Mouse (Mus musculus) embryonic facial prominence, embryonic 12.5 days (tissue): ENCODE measurements at regions not wholly inside any gene's neighbourhood (a gene's known extent, or its start where the extent isn't known, plus 50 kb on each side); places are given as distances from the start of the nearest gene placed in this dataset.

Source experiments
- ATAC-seq: fragments of 200-750 bp; cut with Nextera tagmentation; 2 replicates; pipeline ENCODE4 v1.8.0; 2017; ENCODE audit not compliant: insufficient number of reproducible peaks, insufficient read depth, low FRiP score, low TSS enrichment
- H3K27ac ChIP-seq: fragments of 300-500 bp; sonication (generic); 2 replicates; pipeline ENCODE4 v1.5.1; 2016; ENCODE audit warnings: mild to moderate bottlenecking
- H3K27me3 ChIP-seq: fragments of 300-500 bp; sonication (generic); 2 replicates; pipeline ENCODE4 v1.6.1; 2016; ENCODE audit warnings: mild to moderate bottlenecking, moderate library complexity
- H3K36me3 ChIP-seq: fragments of 300-500 bp; sonication (generic); 2 replicates; pipeline ENCODE4 v1.6.1; 2016; ENCODE audit warnings: mild to moderate bottlenecking
- H3K4me1 ChIP-seq: fragments of 300-500 bp; sonication (generic); 2 replicates; pipeline ENCODE4 v1.6.1; 2016
- H3K4me2 ChIP-seq: fragments of 300-500 bp; sonication (generic); replicated peaks from 2 replicates; pipeline ENCODE4 v1.6.1; 2016; ENCODE audit warnings: mild to moderate bottlenecking, moderate library complexity
- H3K4me3 ChIP-seq: fragments of 300-500 bp; sonication (generic); 2 replicates; pipeline ENCODE4 v1.5.1; 2016; ENCODE audit warnings: mild to moderate bottlenecking
- H3K9ac ChIP-seq: fragments of 300-500 bp; sonication (generic); 2 replicates; pipeline ENCODE4 v1.6.1; 2016; ENCODE audit warnings: mild to moderate bottlenecking, moderate library complexity
- H3K9me3 ChIP-seq: fragments of 300-500 bp; sonication (generic); 2 replicates; pipeline ENCODE4 v1.6.1; 2016; ENCODE audit warnings: mild to moderate bottlenecking, moderate library complexity
- WGBS: fragments of 180-500 bp; shearing (Covaris S2); methylation state at CpG from one replicate; pipeline ENCODE4 v1.1.7; 2016; 5-methylcytosine and 5-hydroxymethylcytosine counted together

DNA sequence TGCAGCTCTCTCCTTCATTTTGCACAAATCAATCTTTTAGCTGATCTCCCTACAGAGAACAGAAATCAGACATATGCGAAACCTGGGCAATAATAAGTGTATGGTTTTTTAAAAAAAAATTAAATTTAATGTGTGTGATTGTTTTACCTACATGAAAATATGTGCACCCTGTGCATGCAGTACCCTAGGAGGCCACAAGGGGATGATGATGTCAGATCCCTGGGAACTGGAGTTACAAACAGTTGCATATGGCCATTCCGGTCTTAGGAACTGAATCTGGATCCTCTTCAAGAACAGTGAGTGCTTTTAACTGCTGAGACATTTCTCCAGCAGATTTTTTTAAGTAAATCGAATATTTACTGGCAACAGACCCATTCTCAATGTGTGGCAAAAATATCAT is 257.0 kb upstream of the Sox9 start:
- Histone ChIP-seq H3K9me3 (no peaks in the 10 kb centered on the region), H3K36me3 (no peaks in the 10 kb centered on the region), H3K4me2 (no peak overlapping the region), H3K9ac (no peak overlapping the region), H3K27me3 (no peaks in the 10 kb centered on the region), H3K27ac (no peak overlapping the region), H3K4me1 (peaks cover 1% of the 10 kb centered on the region), H3K4me3 (no peak overlapping the region)
- WGBS, result 89% methylated on average over 3 of the region's 3 CpGs
- ATAC-seq, result no peak

DNA sequence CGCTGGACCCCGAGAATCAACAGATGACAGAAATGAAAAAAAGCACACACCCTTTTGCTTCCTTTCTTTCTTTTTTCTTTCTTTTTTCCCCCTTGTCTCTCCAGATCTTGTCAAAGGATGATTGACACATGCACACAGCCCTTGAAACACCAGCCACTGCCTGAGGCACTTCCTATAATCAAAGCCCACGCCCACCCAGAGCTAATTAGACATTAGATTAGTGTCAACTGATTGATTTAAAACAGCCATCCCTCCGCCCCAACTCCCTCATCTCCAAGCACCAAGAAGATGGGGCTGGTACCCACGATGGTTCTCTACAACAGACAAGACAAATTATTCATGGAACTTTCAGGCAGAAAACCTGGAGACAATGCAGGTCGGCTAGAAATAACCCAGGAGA is 239.5 kb upstream of the Sox9 start:
- H3K4me2 ChIP-seq, result no peak overlapping the region
- no peak overlapping the region for H3K9ac ChIP-seq
- H3K36me3 ChIP-seq, result no peaks in the 10 kb centered on the region
- H3K27ac ChIP-seq, result no peak overlapping the region
- H3K27me3 ChIP-seq, result no peaks in the 10 kb centered on the region
- WGBS, result 10% methylated on average over 6 of the region's 6 CpGs
- no peak for ATAC-seq
- no peak overlapping the region for H3K4me3 ChIP-seq
- no peaks in the 10 kb centered on the region for H3K9me3 ChIP-seq
- peaks cover 17% of the 10 kb centered on the region for H3K4me1 ChIP-seq

DNA sequence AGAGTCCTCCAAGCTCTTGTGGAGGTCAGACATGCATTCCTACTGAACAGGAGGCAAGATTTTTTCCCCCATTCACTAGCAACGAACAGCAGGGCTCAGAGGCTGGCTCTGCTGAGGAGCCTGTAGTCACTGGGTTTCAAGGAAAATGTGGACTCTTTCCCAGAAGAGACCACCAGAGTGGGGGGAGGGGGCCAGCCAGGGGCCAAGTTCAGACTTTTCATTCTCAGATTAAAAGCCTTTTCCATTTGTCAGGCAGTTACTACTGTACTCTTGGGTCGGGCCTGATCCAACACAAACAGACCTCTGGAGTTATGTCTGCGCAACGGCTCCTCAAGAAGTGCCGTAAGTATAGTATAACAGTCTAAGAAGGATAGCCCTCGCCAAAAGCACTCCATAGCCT is 238.6 kb upstream of the Sox9 start:
- H3K27me3 ChIP-seq, result no peaks in the 10 kb centered on the region
- 50% methylated on average over 6 of the region's 6 CpGs for WGBS
- peaks cover 17% of the 10 kb centered on the region for H3K4me1 ChIP-seq
- H3K9ac ChIP-seq, result no peak overlapping the region
- no peak overlapping the region for H3K4me3 ChIP-seq
- 0 out of 2 replicates have a peak overlapping the region, but pooled peaks have one; percentile 17 for H3K27ac ChIP-seq
- no peak overlapping the region for H3K4me2 ChIP-seq
- H3K36me3 ChIP-seq, result no peaks in the 10 kb centered on the region
- H3K9me3 ChIP-seq, result no peaks in the 10 kb centered on the region
- ATAC-seq, result 0 out of 2 replicates have a peak, but pooled peaks have one; percentile 10

DNA sequence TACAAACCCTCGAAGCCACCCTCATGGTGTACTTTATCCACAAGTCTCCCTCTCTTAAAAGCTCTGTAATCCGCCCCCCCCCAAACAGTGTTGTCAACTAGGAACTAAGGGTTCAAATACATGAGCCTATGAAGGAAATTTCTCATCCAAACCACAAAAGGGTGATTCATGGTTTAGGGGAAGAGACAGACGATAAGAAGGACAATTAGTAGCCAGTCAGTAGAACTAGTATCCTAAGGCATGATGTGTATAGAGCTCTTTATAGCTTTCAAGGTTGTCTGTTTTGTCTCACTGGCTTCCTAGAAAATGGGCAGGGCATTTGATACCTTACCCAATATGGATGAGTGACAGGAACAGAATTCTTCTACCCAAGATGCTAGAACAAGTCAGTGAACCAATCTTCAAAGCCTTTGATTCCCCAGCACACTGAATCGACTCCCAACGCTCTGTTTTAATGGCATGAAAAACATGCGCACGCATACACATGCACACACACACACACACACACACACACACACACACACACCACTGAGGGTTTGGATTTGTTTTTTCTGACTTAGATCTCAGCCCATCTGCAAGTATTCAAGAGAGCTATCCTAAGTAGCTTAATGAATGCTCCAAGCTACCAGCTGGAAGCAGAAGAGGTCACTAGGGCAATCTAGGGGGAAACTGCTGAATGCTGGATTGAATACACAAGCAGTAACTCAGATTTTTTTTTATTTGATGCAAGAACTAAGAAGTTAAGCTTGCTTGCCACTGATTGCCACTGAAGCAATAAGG is 236.6 kb upstream of the Sox9 start:
- H3K27ac ChIP-seq, result no peak overlapping the region

DNA sequence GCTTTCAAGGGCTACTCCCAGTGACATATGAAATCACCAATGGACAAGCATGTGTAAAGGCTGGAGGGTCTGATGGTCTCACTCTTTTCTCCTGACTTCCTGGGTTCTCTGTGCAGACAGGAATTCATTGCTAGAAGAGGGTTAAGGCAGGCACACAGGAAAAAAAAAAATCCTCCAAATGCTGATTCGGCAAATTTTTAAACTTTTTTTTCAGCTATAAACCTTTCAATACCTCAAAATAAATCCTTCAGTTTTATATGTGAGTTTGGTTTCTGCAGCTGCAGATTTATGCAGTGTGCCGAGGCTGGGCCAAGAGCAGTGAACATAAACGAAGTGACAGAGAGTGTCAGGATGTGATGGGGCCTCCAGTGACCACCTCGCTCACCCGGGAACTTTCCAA is 235.9 kb upstream of the Sox9 start:
- H3K4me3 ChIP-seq, result no peak overlapping the region
- H3K36me3 ChIP-seq, result no peaks in the 10 kb centered on the region
- no peak overlapping the region for H3K27ac ChIP-seq
- no peaks in the 10 kb centered on the region for H3K27me3 ChIP-seq
- H3K4me2 ChIP-seq, result no peak overlapping the region
- H3K9ac ChIP-seq, result no peak overlapping the region
- 59% methylated on average over 5 of the region's 5 CpGs for WGBS
- no peaks in the 10 kb centered on the region for H3K9me3 ChIP-seq
- H3K4me1 ChIP-seq, result peaks cover 17% of the 10 kb centered on the region
- no peak for ATAC-seq

More for the DNA sequence above, 236.6 kb upstream of the Sox9 start:
- no peak for ATAC-seq
- H3K9ac ChIP-seq, result no peak overlapping the region
- no peaks in the 10 kb centered on the region for H3K27me3 ChIP-seq
- H3K36me3 ChIP-seq, result no peaks in the 10 kb centered on the region
- peaks cover 17% of the 10 kb centered on the region for H3K4me1 ChIP-seq
- no peak overlapping the region for H3K4me3 ChIP-seq
- H3K4me2 ChIP-seq, result no peak overlapping the region
- WGBS, result 34% methylated on average over 7 of the region's 7 CpGs
- H3K9me3 ChIP-seq, result no peaks in the 10 kb centered on the region

DNA sequence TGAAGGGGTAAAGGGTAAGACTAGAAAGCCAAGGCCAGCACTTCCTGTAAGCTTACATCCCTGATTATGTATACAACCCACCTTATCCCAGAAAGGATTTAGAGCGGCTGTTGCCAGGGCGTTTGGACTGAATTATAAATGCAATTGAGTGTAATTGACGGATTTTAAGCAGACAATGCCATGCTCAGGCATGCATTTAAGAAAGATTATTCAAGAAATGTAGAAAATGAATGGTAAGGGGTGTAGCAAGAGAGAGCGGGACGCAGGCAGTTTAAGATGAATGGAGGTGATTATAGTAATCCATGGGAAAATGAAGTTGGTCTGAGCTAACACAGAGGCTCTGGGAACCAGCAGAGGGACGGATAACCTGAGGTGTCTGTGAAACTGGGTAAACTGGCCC is 229.2 kb upstream of the Sox9 start:
- no peak for ATAC-seq
- no peak overlapping the region for H3K4me3 ChIP-seq
- H3K4me1 ChIP-seq, result peaks cover 6% of the 10 kb centered on the region; the same call in 1 of the 2 replicates
- H3K9ac ChIP-seq, result no peak overlapping the region
- WGBS, result 38% methylated on average over 6 of the region's 6 CpGs
- no peaks in the 10 kb centered on the region for H3K36me3 ChIP-seq
- H3K27ac ChIP-seq, result no peak overlapping the region
- no peaks in the 10 kb centered on the region for H3K27me3 ChIP-seq
- no peak overlapping the region for H3K4me2 ChIP-seq
- no peaks in the 10 kb centered on the region for H3K9me3 ChIP-seq

GRCm38 (mm10) chr11:112563027-112563426 is 219.0 kb upstream of the Sox9 start:
- H3K4me3 ChIP-seq, result no peak overlapping the region
- 0 out of 2 replicates have a peak, but pooled peaks cover 5% of the 10 kb centered on the region for H3K27me3 ChIP-seq
- H3K4me2 ChIP-seq, result no peak overlapping the region
- no peaks in the 10 kb centered on the region for H3K4me1 ChIP-seq
- no peak for ATAC-seq
- no peak overlapping the region for H3K27ac ChIP-seq
- WGBS, result 54% methylated on average over 9 of the region's 9 CpGs
- no peaks in the 10 kb centered on the region for H3K9me3 ChIP-seq
- no peak overlapping the region for H3K9ac ChIP-seq
- H3K36me3 ChIP-seq, result no peaks in the 10 kb centered on the region

- Histone ChIP-seq H3K4me1 (no peaks in the 10 kb centered on the region), H3K9ac (no peak overlapping the region), H3K9me3 (no peaks in the 10 kb centered on the region), H3K27ac (no peak overlapping the region), H3K4me3 (no peak overlapping the region), H3K36me3 (no peaks in the 10 kb centered on the region), H3K4me2 (no peak overlapping the region), H3K27me3 (0 out of 2 replicates have a peak, but pooled peaks cover 5% of the 10 kb centered on the region)
- WGBS, result 28% methylated on average over 1 of the region's 1 CpGs
- no peak for ATAC-seq
Observed at GRCm38 (mm10) chr11:112564706-112565215, 217.3 kb upstream of the Sox9 start.

DNA sequence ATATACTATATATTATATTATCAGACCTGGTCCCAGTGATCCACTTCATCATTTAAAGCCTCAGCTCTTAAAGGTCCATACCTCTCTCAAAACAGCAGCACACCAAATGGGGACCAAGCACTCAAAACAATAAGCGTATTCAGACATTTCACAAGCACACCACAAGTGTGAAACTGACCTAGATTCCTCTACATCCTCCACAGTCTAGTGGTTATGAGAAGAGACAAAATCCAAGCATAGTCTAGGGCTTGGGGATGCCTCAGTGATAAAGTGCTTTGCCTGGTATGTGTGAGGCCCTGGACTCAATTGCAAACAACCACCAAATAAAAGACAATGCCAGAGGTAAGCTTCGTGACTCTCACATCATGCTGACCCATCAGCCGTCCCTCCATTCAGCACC is 216.0 kb upstream of the Sox9 start:
- Histone ChIP-seq H3K9me3 (no peaks in the 10 kb centered on the region), H3K4me1 (no peaks in the 10 kb centered on the region), H3K27me3 (0 out of 2 replicates have a peak, but pooled peaks cover 5% of the 10 kb centered on the region), H3K4me2 (no peak overlapping the region), H3K36me3 (no peaks in the 10 kb centered on the region), H3K9ac (no peak overlapping the region), H3K27ac (no peak overlapping the region), H3K4me3 (no peak overlapping the region)
- ATAC-seq, result no peak
- 85% methylated on average over 3 of the region's 3 CpGs for WGBS

DNA sequence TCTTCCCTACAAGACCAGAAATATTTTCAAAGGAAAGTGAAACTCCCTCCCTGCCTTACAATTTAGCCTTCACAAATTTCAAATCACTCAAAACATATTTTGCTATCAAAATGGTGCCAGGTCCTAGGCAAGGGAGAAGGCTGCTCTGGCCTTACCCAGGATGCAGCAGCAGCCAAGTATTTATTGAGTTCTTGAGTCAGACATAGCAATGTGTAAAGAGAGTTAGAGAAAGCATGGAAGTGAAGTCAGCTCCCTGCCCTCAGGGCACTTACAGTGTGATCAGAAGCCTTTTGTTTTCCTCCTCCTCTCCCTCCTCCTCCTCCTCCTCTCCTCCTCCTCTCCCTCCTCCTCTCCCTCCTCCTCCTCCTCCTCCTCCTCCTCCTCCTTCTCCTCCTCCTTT is 194.6 kb upstream of the Sox9 start:
- no peak for ATAC-seq
- H3K9ac ChIP-seq, result no peak overlapping the region

GRCm38 (mm10) chr11:112588088-112588487 is 193.9 kb upstream of the Sox9 start:
- H3K4me1 ChIP-seq, result no peaks in the 10 kb centered on the region
- 61% methylated on average over 11 of the region's 11 CpGs for WGBS
- no peak overlapping the region for H3K27ac ChIP-seq
- no peak overlapping the region for H3K4me2 ChIP-seq
- no peak overlapping the region for H3K4me3 ChIP-seq
- H3K9ac ChIP-seq, result no peak overlapping the region
- H3K36me3 ChIP-seq, result no peaks in the 10 kb centered on the region
- no peak for ATAC-seq
- no peaks in the 10 kb centered on the region for H3K27me3 ChIP-seq
- 0 out of 2 replicates have a peak, but pooled peaks cover 3% of the 10 kb centered on the region for H3K9me3 ChIP-seq

More for the DNA sequence above, 194.6 kb upstream of the Sox9 start:
- Histone ChIP-seq H3K4me3 (no peak overlapping the region), H3K27ac (no peak overlapping the region), H3K9me3 (0 out of 2 replicates have a peak, but pooled peaks cover 3% of the 10 kb centered on the region), H3K36me3 (no peaks in the 10 kb centered on the region), H3K4me1 (no peaks in the 10 kb centered on the region), H3K27me3 (no peaks in the 10 kb centered on the region), H3K4me2 (no peak overlapping the region)

GRCm38 (mm10) chr11:112590214-112590613 is 191.8 kb upstream of the Sox9 start:
- ATAC-seq, result no peak
- no peak overlapping the region for H3K4me3 ChIP-seq
- no peak overlapping the region for H3K9ac ChIP-seq
- H3K9me3 ChIP-seq, result 0 out of 2 replicates have a peak, but pooled peaks cover 3% of the 10 kb centered on the region
- no peaks in the 10 kb centered on the region for H3K36me3 ChIP-seq
- no peaks in the 10 kb centered on the region for H3K27me3 ChIP-seq
- no peak overlapping the region for H3K4me2 ChIP-seq
- H3K27ac ChIP-seq, result no peak overlapping the region
- WGBS, result 85% methylated on average over 7 of the region's 7 CpGs
- H3K4me1 ChIP-seq, result no peaks in the 10 kb centered on the region
